Mouse (Mus musculus) bone marrow macrophage, adult 2 months (primary cell): ENCODE measurements around the gene Pmpcb.

Experiments used
- CTCF ChIP-seq: IDR thresholded peaks from 2 replicates; pipeline ENCODE4 v1.5.1; 2012; ENCODE audit warnings: low read depth, mild to moderate bottlenecking, low read length, moderate library complexity
- POLR2A ChIP-seq: IDR thresholded peaks from 2 replicates; pipeline ENCODE4 v1.6.1; 2012; ENCODE audit warnings: mild to moderate bottlenecking, low read depth, low read length, borderline replicate concordance

GRCm38 (mm10) chr5:21802907-21803306 lies 66.0 kb downstream of the Pmpcb start:
- no peak for TF ChIP-seq CTCF
- no peak for TF ChIP-seq POLR2A
